10 mouse cellular contexts compared by ENCODE assay signal in genomic region chr10:100018493-100018892, GRCm38 (mm10). TPM values are rescaled to one million over a fixed set of nuclear protein-coding genes. Genes with fewer than 3 reads are reported as not detected.
A peak's percentile ranks its signal among the peaks of the same experiment; 100 is the strongest.
DNase-seq lines count a peak whose midpoint lies in the region; ATAC-seq and TF ChIP-seq lines count a peak whose summit lies in the region.
"Had no signal": no experiment of that assay in that cellular context is flagged by ENCODE, and none has a peak within 500 bp of the region (broad histone marks: within the 10 kb centered on the region; RNA-seq: fewer than 3 reads in every experiment).

No protein-coding gene starts in this region.

- TF ChIP-seq POLR2A in cortical plate, adult 2 months (IDR thresholded peaks at IDR 0.05; ENCODE audit: extremely low read depth, insufficient read depth, low read length) = no peak

- DNase-seq in kidney, postnatal 10 days = no peak
- DNase-seq in adipocyte (ENCODE audit: low spot score) = peak; percentile 52
- no peak for DNase-seq in liver, embryonic 14.5 days (ENCODE audit: low read depth in 3 of 3, low spot score in 3 of 3)
- DNase-seq in cerebellum, postnatal 14 days = no peak
- DNase-seq in adrenal gland, postnatal 14 days = no peak
- DNase-seq: heart, adult 18-20 months had no signal

- TF ChIP-seq CTCF in cortical plate, adult 2 months (IDR thresholded peaks at IDR 0.05; ENCODE audit: extremely low read depth, insufficient read depth, low read length) = no peak
- no peak for TF ChIP-seq CTCF in liver, embryonic 14.5 days (IDR thresholded peaks at IDR 0.05; ENCODE audit: low read depth)

- H3K27ac ChIP-seq in kidney, embryonic 16.5 days (ENCODE audit: low read length) = no peak overlapping the region
- no peak overlapping the region for H3K27ac ChIP-seq in cortical plate, adult 2 months (ENCODE audit: insufficient read depth, low read length)
- no peak overlapping the region for H3K27ac ChIP-seq in liver, embryonic 14.5 days
- H3K27ac ChIP-seq: embryonic facial prominence, embryonic 15.5 days had no signal

- WGBS in kidney, embryonic 16.5 days = 35% methylated on average over 5 of the region's 5 CpGs
- WGBS in liver, embryonic 14.5 days (ENCODE audit: insufficient replicate concordance) = 23% methylated on average over 5 of the region's 5 CpGs

- H3K27me3 ChIP-seq in kidney, embryonic 16.5 days (ENCODE audit: insufficient read depth, low read length) = peaks cover 12% of the 10 kb centered on the region; the same call in 1 of the 2 replicates
- H3K27me3 ChIP-seq in liver, embryonic 14.5 days (ENCODE audit: control insufficient read depth, insufficient read depth, low read length) = peaks cover 17% of the 10 kb centered on the region

- no peaks in the 10 kb centered on the region for H3K36me3 ChIP-seq in kidney, embryonic 16.5 days (ENCODE audit: insufficient read depth, low read length)
- no peaks in the 10 kb centered on the region for H3K36me3 ChIP-seq in liver, embryonic 14.5 days (replicated peaks; ENCODE audit: control insufficient read depth, insufficient read depth, low read depth)
- H3K36me3 ChIP-seq: embryonic facial prominence, embryonic 15.5 days had no signal

- H3K4me3 ChIP-seq in kidney, embryonic 16.5 days (ENCODE audit: low read length) = peak overlapping the region; percentile 17
- peak overlapping the region; percentile 95; the same call in 1 of the 2 replicates for H3K4me3 ChIP-seq in cortical plate, adult 2 months (ENCODE audit: insufficient read depth, low read length)
- no peak overlapping the region for H3K4me3 ChIP-seq in liver, embryonic 14.5 days (ENCODE audit: insufficient read depth in 1 of 2, low read depth in 2 of 2, low read length in 2 of 2)

- ATAC-seq in kidney, embryonic 16.5 days (ENCODE audit: low FRiP score, low TSS enrichment) = no peak
- no peak for ATAC-seq in liver, embryonic 14.5 days (ENCODE audit: insufficient read depth)

- H3K4me1 ChIP-seq in kidney, embryonic 16.5 days (ENCODE audit: insufficient read depth, low read length) = peaks cover 26% of the 10 kb centered on the region
- H3K4me1 ChIP-seq in cortical plate, adult 2 months (ENCODE audit: control insufficient read depth, insufficient read depth, low read length) = peaks cover 5% of the 10 kb centered on the region; the same call in 1 of the 2 replicates
- peaks cover 0 to 6% of the 10 kb centered on the region in 2 experiments; a peak in 2 of 4 replicates for H3K4me1 ChIP-seq in liver, embryonic 14.5 days (replicated peaks; ENCODE audit: control insufficient read depth in 2 of 2, insufficient read depth in 2 of 2, low read length in 1 of 2)

- H3K9ac ChIP-seq in kidney, embryonic 16.5 days (replicated peaks; ENCODE audit: low read length) = no peak overlapping the region
- H3K9ac ChIP-seq in liver, embryonic 14.5 days (replicated peaks) = no peak overlapping the region
- H3K9ac ChIP-seq: embryonic facial prominence, embryonic 15.5 days had no signal

- no peak for TF ChIP-seq EP300 in liver, embryonic 14.5 days (IDR thresholded peaks at IDR 0.05; ENCODE audit: low read depth)

- H3K9me3 ChIP-seq in kidney, embryonic 16.5 days (ENCODE audit: low read length) = no peaks in the 10 kb centered on the region
- H3K9me3 ChIP-seq in liver, embryonic 14.5 days (ENCODE audit: control insufficient read depth, low read length) = no peaks in the 10 kb centered on the region
- H3K9me3 ChIP-seq: embryonic facial prominence, embryonic 15.5 days had no signal

- peak overlapping the region; percentile 96 for H3K4me2 ChIP-seq in kidney, embryonic 16.5 days (replicated peaks; ENCODE audit: low read depth, low read length)
- H3K4me2 ChIP-seq in liver, embryonic 14.5 days (ENCODE audit: low read depth) = peak overlapping the region; percentile 50

RNA-seq across cellular contexts. Expression of gene Kitl, which starts 3.1 kb away (rescaled TPM):
- 19.3 and 22.8 TPM in 2 replicates for polyA plus RNA-seq in kidney, embryonic 16.5 days (2015; fragmentation: Nextera tagmentation; extraction: Ambion mirVana)
- polyA plus RNA-seq in cortical plate, adult 2 months (2012; rRNA removed) = 20.5 and 21.2 TPM in 2 replicates
- 3.2 and 4.2 TPM in 2 replicates for polyA plus RNA-seq in liver, embryonic 14.5 days (2012; rRNA removed)
- 9.7 and 11.4 TPM in 2 replicates for polyA plus RNA-seq in liver, embryonic 14.5 days (2014; fragmentation: Nextera tagmentation; extraction: Ambion mirVana)
- total RNA-seq in adrenal gland, postnatal 14 days (2021) = 62.6 and 65.2 TPM in 2 replicates
- total RNA-seq: monocyte, adult 5-6 weeks had no signal

Comparison
In these comparisons a context has a peak if more than half of its experiments do, and no peak if none do; other contexts are left out.
1. H3K4me3 ChIP-seq: peak in kidney, embryonic 16.5 days (single experiment) and cortical plate, adult 2 months (single experiment); none in liver, embryonic 14.5 days (0 of 2).